Mouse (Mus musculus) spleen, adult 2 months (tissue): Measurements from ENCODE around the gene Rassf2.

Source experiments
- CTCF ChIP-seq: fragments of 200-500 bp; IDR thresholded peaks from 2 replicates; pipeline ENCODE4 v1.5.1; 2011; ENCODE audit warnings: mild to moderate bottlenecking, inconsistent platforms; ENCODE audit not compliant: insufficient read depth, insufficient read length, insufficient replicate concordance; ENCODE audit errors: extremely low read depth
- POLR2A ChIP-seq: fragments of 200-500 bp; IDR thresholded peaks from 2 replicates; pipeline ENCODE4 v1.6.1; 2011; ENCODE audit warnings: low read depth, low read length, inconsistent platforms

GRCm38 (mm10) chr2:132064185-132064831, 34.2 kb upstream of the Rassf2 start:
- no peak for TF ChIP-seq POLR2A
- TF ChIP-seq CTCF: peak; percentile 25; the same call in 1 of the 2 replicates
